Mouse (Mus musculus) cerebellum, adult 2 months (tissue): ENCODE results near the gene Itga2.

Experiments used
- CTCF ChIP-seq: fragments of 200-500 bp; IDR thresholded peaks from 2 replicates; pipeline ENCODE4 v1.5.1; 2011; ENCODE audit warnings: low read depth, mild to moderate bottlenecking, control low read depth, low read length, moderate library complexity, borderline replicate concordance; ENCODE audit not compliant: insufficient read depth
- POLR2A ChIP-seq: fragments of 200-500 bp; IDR thresholded peaks from 2 replicates; pipeline ENCODE4 v1.6.1; 2011; ENCODE audit warnings: low read length, control low read depth, borderline replicate concordance; ENCODE audit not compliant: insufficient read depth

- TF ChIP-seq CTCF = no peak
- no peak for TF ChIP-seq POLR2A
Observed at GRCm38 (mm10) chr13:114852264-114853111, 79.4 kb downstream of the Itga2 start.
